24 mouse cellular contexts compared by ENCODE assay signal in genomic region chr1:179760553-179760952, GRCm38 (mm10). TPM values are rescaled to one million over a fixed set of nuclear protein-coding genes. Genes with fewer than 3 reads are reported as not detected.
"Had no signal": no experiment of that assay in that cellular context is flagged by ENCODE, and none has a peak within 500 bp of the region (broad histone marks: within the 10 kb centered on the region; RNA-seq: fewer than 3 reads in every experiment).

No protein-coding gene starts in this region.

- H3K27ac ChIP-seq: neural tube, embryonic 13.5 days; neural tube, embryonic 15.5 days; stomach, embryonic 15.5 days; stomach, postnatal 0 days had no signal

- H3K9me3 ChIP-seq: neural tube, embryonic 13.5 days; neural tube, embryonic 15.5 days; stomach, embryonic 15.5 days had no signal

- H3K4me3 ChIP-seq: neural tube, embryonic 13.5 days; neural tube, embryonic 15.5 days; stomach, embryonic 15.5 days had no signal

- H3K9ac ChIP-seq: neural tube, embryonic 13.5 days; neural tube, embryonic 15.5 days; stomach, embryonic 15.5 days had no signal

- DNase-seq: retina, postnatal 1 day; right cerebral cortex, adult 18-20 months; right cerebral cortex, postnatal 14 days; right cerebral cortex, postnatal 25 days; right cerebral cortex, postnatal 4 days; spleen, adult 18-20 months; thymus, adult 18-20 months; thymus, adult 2 months; thymus, postnatal 14 days; thymus, postnatal 25 days; thymus, postnatal 36 days; thymus, postnatal 4 days had no signal

- H3K27me3 ChIP-seq: neural tube, embryonic 13.5 days; neural tube, embryonic 15.5 days; stomach, embryonic 15.5 days had no signal

- H3K4me1 ChIP-seq: neural tube, embryonic 13.5 days; neural tube, embryonic 15.5 days; stomach, embryonic 15.5 days had no signal

RNA-seq across cellular contexts. Expression of gene Kif28, which starts 15.5 kb away (rescaled TPM):
- total RNA-seq: neutrophil, adult 5-6 weeks had no signal
- polyA plus RNA-seq: neural tube, embryonic 13.5 days; neural tube, embryonic 14.5 days; neural tube, embryonic 15.5 days; small intestine, adult 2 months; spleen, adult 2 months; stomach, embryonic 14.5 days; stomach, postnatal 0 days; thymus, postnatal 0 days; urinary bladder, adult 2 months had no signal

RNA-seq across cellular contexts. Expression of gene Gm10518, which starts 42.6 kb away (rescaled TPM):
- polyA plus RNA-seq: neural tube, embryonic 13.5 days; neural tube, embryonic 15.5 days; small intestine, adult 2 months; spleen, adult 2 months; stomach, embryonic 16.5 days; thymus, adult 2 months; urinary bladder, adult 2 months had no signal
